Mouse (Mus musculus) cortical plate, adult 2 months (tissue): Measurements from ENCODE around the gene Scoc. TPM values are rescaled to one million over a fixed set of nuclear protein-coding genes. Genes with fewer than 3 reads are reported as not detected.
"Not testable (repeated sequence)": the region's sequence is repeated elsewhere in the genome, so short reads cannot be mapped to it uniquely, and the experiment has no call there.

ENCODE experiments used
- H3K27ac ChIP-seq: fragments of 200-500 bp; 2 replicates; pipeline ENCODE4 v1.5.1; 2012; ENCODE audit warnings: low read length, control low read depth, inconsistent platforms; ENCODE audit not compliant: insufficient read depth
- H3K4me1 ChIP-seq: fragments of 200-500 bp; 2 replicates; pipeline ENCODE4 v1.6.1; 2011; ENCODE audit warnings: low read length; ENCODE audit not compliant: control insufficient read depth, insufficient read depth
- H3K4me3 ChIP-seq: fragments of 200-500 bp; 2 replicates; pipeline ENCODE4 v1.5.1; 2011; ENCODE audit warnings: mild to moderate bottlenecking, low read length, control low read depth; ENCODE audit not compliant: insufficient read depth
- CTCF ChIP-seq: fragments of 200-500 bp; IDR thresholded peaks from 2 replicates; pipeline ENCODE4 v1.5.1; 2011; ENCODE audit warnings: mild to moderate bottlenecking, control low read depth, low read length; ENCODE audit not compliant: insufficient read depth; ENCODE audit errors: extremely low read depth
- POLR2A ChIP-seq: fragments of 200-500 bp; IDR thresholded peaks from 2 replicates; pipeline ENCODE4 v1.6.1; 2011; ENCODE audit warnings: mild to moderate bottlenecking, low read length, control low read depth; ENCODE audit not compliant: insufficient read depth; ENCODE audit errors: extremely low read depth
- polyA plus RNA-seq: library from polyadenylated mRNA; depleted of rRNA; stranded (reverse); fragments of >200 nt; gene quantifications from 2 replicates; pipeline ENCODE4 v1.2.3, GENCODE M21; 2012; rRNA removed

Scoc gene
- polyA plus RNA-seq = 233 and 248 TPM in 2 replicates

DNA sequence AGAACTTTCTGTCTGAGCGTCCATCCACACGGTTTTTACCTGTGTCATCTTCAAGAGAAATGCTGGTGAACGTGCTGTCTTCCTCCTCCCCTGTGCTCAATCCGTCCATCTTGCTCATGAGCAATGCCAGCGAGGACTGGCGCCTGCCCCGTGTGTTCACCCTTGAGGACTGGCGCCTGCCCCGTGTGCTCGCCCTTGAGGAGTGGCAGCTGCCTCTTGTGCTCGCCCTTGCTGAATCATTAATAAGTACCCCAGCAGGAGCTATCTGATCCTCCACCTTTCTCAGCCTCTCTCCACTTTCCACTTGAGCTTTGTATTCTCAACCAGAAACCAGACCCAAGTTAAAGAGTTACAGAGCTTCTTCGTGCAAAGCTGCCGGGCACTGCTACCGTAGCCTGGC is at the start of gene Scoc:
Gene Scoc (minus strand): TSS at position 170 of the 400 bp plus-strand sequence.
- no peak within 1 kb of the TSS for H3K27ac ChIP-seq
- H3K4me3 ChIP-seq = no peak within 1 kb of the TSS
- no peak for TF ChIP-seq CTCF
- H3K4me1 ChIP-seq = no peaks in the 10 kb centered on the region

DNA sequence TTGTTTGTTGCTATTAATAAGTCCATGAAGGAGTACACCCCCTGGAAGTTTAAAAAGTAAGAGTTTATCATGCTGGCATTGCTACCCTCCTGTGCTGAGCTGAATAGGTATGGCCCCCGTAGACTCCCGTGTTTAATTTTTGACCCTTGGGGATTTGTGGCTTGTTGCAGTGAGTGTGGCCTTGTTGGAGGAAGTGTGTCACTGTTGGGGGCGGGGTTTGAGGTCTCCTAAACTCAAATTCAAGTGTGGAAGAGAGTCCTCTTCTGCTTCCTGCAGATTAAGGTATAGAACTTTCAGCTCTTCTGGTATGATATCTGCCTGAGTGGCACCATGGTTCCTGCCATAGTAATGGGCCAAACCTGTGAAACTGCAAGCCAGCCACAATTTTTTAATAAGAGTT is 1.4 kb upstream of the Scoc start:
- H3K4me3 ChIP-seq = no peak overlapping the region
- no peaks in the 10 kb centered on the region for H3K4me1 ChIP-seq
- no peak for TF ChIP-seq POLR2A
- no peak for TF ChIP-seq CTCF
- H3K27ac ChIP-seq = no peak overlapping the region

DNA sequence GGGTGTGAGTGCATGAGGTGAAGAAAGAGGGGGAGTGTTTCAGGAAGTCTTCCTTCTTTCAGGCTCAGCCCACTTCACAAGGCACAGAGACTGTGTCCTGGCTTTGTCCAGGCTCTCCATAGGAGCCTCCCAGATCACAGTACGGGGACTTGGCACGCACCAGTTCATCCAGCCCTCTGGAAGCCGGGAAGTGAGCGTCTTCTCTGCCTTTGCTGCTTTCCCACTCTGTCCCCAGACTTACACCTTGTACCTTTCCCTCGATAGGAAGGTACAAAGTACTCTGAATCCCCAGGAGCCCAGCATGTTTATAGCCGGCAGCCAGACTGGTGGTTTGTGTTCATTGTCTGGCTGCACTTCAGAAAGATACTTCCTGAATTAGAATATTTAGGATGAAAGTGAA is 1.1 kb downstream of the Scoc start:
- H3K27ac ChIP-seq = no peak overlapping the region
- no peaks in the 10 kb centered on the region for H3K4me1 ChIP-seq
- no peak for TF ChIP-seq POLR2A
- TF ChIP-seq CTCF = no peak
- H3K4me3 ChIP-seq = no peak overlapping the region

- Histone ChIP-seq H3K4me3 (no peak overlapping the region), H3K4me1 (no peaks in the 10 kb centered on the region), H3K27ac (no peak overlapping the region)
- TF ChIP-seq POLR2A = no peak
- TF ChIP-seq CTCF = peak; percentile 30; the same call in 1 of the 2 replicates
These were observed 7.1 kb downstream of the Scoc start for GRCm38 (mm10) chr8:83451056-83451455.

GRCm38 (mm10) chr8:83449960-83450359 is 8.2 kb downstream of the Scoc start:
- no peak overlapping the region for H3K4me3 ChIP-seq
- TF ChIP-seq POLR2A (no peak), CTCF (peak; percentile 18; the same call in 1 of the 2 replicates)
- no peak overlapping the region for H3K27ac ChIP-seq
- no peaks in the 10 kb centered on the region for H3K4me1 ChIP-seq

DNA sequence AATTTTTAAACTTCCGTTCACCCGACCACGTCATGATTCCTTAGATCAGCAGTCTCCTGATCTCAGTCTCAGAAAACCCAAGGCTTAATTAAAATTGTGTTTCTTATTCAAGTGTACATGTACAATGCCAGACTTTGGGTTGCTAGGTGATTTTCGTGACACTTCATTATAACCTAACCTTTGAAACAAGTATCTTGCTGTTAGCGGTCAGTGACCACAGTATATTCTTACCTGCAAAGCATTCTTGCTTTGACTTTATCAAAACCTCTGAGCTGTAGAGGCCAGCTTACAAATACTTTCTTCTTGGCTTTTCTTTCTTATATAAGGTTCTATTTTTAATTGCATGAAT is 15.2 kb downstream of the Scoc start:
- peaks cover 1% of the 10 kb centered on the region; the same call in 1 of the 2 replicates for H3K4me1 ChIP-seq
- TF ChIP-seq POLR2A (no peak), CTCF (no peak)
- H3K4me3 ChIP-seq = peak overlapping the region; percentile 87
- H3K27ac ChIP-seq = no peak overlapping the region

DNA sequence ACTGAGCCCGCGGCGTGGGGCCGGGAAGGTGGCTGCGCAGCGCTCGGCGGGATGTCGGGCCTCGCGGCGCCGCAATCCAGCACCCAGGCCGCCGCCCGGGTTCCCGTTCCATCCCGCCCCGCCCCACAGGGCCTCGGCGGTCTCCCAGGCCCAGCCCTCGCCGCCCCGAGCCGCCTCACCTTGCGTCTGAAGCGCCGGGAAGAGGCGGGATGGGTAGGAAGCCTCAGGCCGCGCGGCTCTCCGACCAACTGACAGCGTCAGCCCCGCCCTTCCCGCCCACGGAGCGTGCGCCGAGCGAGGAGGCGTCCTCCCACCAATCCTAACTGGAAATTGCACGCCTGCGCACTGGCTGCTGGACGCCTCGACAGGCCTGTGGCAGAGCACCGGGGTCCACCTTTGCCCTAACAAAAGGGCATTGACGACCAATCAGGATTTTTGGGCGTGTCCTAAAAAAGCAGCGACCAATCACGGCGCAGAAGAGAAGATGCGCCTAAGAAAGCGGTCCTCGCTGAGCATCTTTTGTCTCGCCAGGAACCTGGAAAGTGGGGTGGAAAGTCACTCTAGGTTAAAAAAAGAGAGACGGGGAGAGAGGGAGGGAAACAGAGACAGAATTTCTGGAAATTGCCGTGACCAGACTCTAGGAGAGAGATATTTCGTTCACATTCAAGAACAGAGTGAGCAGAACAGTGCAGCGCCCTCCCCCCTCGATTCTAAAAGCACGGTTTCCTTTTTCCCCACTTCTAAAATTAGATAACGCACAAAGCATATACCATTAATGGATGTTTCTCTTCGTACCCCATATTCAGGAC is 15.7 kb downstream of the Scoc start:
- TF ChIP-seq CTCF (no peak), POLR2A (no peak; the same call in 1 of the 2 replicates)
- Histone ChIP-seq H3K27ac (peak overlapping the region; percentile 8), H3K4me3 (peak overlapping the region; percentile 87), H3K4me1 (peaks cover 1% of the 10 kb centered on the region; the same call in 1 of the 2 replicates)

- H3K4me3 ChIP-seq = peak overlapping the region; percentile 87
- H3K4me1 ChIP-seq = peaks cover 1% of the 10 kb centered on the region; the same call in 1 of the 2 replicates
- TF ChIP-seq CTCF (no peak), POLR2A (no peak)
- peak overlapping the region; percentile 8 for H3K27ac ChIP-seq
These were observed 16.4 kb downstream of the Scoc start for GRCm38 (mm10) chr8:83441656-83442242.

- peaks cover 1% of the 10 kb centered on the region; the same call in 1 of the 2 replicates for H3K4me1 ChIP-seq
- no peak overlapping the region for H3K4me3 ChIP-seq
- TF ChIP-seq POLR2A (no peak), CTCF (no peak)
- H3K27ac ChIP-seq = no peak overlapping the region
These were observed 21.1 kb downstream of the Scoc start for GRCm38 (mm10) chr8:83437077-83437476.

DNA sequence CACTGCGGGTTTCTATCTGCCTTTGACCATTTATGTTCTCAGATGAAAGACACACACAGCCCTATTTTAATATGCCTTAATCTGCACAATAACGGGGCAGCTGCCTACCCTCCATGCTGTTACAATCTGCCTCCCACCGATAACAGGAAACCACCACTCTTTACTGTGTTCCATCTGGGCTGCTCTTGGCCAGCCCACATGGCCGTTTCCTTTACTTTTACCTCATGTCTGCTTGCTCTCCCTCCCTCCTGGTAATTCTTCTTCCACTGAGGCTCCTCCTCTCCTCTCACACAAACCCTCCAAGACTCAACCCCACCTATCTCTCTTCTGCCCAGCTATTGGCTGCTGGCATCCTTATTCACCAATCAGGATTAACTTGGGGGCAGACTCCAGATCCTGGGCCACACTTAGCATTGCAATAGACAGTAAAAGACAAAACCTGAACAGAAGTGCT is 29.1 kb downstream of the Scoc start:
- Histone ChIP-seq H3K27ac (no peak overlapping the region), H3K4me3 (no peak overlapping the region), H3K4me1 (no peaks in the 10 kb centered on the region)
- no peak for TF ChIP-seq POLR2A
- no peak for TF ChIP-seq CTCF

DNA sequence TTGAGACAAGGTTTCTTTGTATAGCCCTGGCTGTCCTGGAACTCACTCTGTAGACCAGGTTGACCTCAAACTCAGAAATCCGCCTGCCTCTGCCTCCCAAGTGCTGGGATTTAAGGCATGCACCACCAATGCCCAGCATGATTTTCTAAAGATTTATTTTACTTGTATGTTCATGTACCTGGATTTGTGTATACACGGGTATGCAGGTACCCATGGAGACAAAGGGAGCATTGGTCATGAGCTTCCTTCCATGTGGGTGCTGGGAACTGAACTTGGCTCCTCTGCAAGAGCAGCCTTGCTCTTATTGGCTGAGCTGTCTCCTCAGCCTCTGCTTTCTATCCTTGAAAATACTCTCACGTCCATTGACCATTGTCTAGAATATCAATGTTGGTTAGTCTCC is 29.6 kb downstream of the Scoc start:
- H3K27ac ChIP-seq, H3K4me1 ChIP-seq, H3K4me3 ChIP-seq: not testable (repeated sequence)
